Mouse (Mus musculus): Measurements from ENCODE around the gene Nek2. TPM values are rescaled to one million over a fixed set of nuclear protein-coding genes. Genes with fewer than 3 reads are reported as not detected.

Gene Nek2
- polyA plus RNA-seq, 1 experiment from 2014 or later, result 27.2 TPM

DNA sequence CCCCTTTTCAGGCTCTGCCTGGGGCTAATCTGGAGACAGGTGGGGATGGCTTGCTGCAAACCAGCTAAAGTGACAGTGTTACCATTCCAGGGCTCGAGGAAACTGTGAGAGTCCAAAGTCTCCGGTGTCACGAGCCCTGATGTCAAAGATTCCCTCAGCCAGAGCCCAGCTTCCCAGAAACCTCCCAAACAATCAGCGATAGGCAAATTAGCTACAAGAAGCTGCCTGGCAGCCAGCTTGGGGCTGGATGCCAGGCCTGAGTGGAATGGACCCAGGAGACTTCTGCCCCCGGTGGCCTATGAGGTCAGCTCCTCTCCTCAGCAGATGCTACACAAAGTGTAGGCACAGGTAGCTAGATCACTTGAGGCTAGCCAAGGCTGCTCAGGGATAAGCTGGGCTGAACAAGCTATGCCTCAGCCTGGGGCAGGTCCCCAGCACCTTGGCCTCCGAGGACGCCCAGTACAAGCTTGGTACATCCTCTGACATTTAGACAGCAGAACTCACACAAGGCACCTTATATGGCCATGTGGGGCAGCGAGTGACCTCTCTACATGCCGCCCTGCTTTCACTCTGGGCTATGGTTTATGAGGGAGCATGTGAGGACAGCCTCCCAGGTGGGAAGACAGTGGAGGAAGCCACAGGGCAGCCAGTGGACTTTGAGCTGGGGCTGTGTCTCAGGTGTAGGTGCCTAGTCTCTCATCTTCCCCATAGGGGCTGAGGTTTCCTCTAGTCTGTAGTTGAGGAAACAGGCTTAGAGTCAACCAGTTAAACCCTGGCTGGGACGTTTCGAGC, 19.7 kb downstream of the Nek2 start:
- Histone ChIP-seq H3K9me3 (replicated peaks; ENCODE audit: control insufficient read depth, low read length) (no peaks in the 10 kb centered on the region), H3K27ac (ENCODE audit: low read length) (no peak overlapping the region), H3K4me1 (ENCODE audit: control insufficient read depth, low read depth, low read length) (peaks cover 20% of the 10 kb centered on the region), H3K36me3 (ENCODE audit: control insufficient read depth, insufficient read depth) (no peaks in the 10 kb centered on the region), H3K4me2 (ENCODE audit: low read depth, low read length) (no peak overlapping the region), H3K4me3 (ENCODE audit: low read depth, low read length) (no peak overlapping the region), H3K9ac (ENCODE audit: low read depth, low read length) (no peak overlapping the region), H3K27me3 (ENCODE audit: control insufficient read depth, insufficient read depth, low read depth, low read length) (0 out of 2 replicates have a peak, but pooled peaks cover 2% of the 10 kb centered on the region)
- no peak for ATAC-seq (ENCODE audit: low read depth)
- 68% methylated on average over 11 of the region's 11 CpGs for WGBS (ENCODE audit: insufficient replicate concordance)

DNA sequence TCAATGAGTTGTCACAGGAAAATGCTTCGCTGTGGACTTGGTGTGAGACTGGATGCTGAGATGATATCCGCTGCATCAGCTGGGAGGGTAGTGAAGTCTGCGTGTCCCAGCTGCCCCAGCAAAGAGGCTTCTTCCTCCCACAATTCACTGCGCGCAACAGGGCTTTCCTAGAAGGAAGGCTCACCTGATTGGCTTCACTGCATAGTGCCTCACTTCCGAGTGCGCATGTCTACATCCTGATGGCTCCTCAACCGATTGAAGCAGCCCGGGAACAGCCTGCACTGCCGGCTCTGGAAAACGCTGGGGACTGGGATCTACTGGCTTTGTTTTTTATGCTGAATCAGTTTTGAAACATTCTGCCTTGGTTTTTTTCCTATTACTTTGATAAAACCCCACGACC, 21.0 kb downstream of the Nek2 start:
- no peak for ATAC-seq (ENCODE audit: low read depth)
- no peak overlapping the region for H3K27ac ChIP-seq (ENCODE audit: low read length)
- 73% methylated on average over 12 of the region's 12 CpGs for WGBS (ENCODE audit: insufficient replicate concordance)
- 0 out of 2 replicates have a peak, but pooled peaks cover 2% of the 10 kb centered on the region for H3K27me3 ChIP-seq (ENCODE audit: control insufficient read depth, insufficient read depth, low read depth, low read length)
- no peak overlapping the region for H3K9ac ChIP-seq (ENCODE audit: low read depth, low read length)
- H3K4me1 ChIP-seq (ENCODE audit: control insufficient read depth, low read depth, low read length), result peaks cover 20% of the 10 kb centered on the region
- no peaks in the 10 kb centered on the region for H3K36me3 ChIP-seq (ENCODE audit: control insufficient read depth, insufficient read depth)
- H3K4me2 ChIP-seq (ENCODE audit: low read depth, low read length), result no peak overlapping the region
- no peaks in the 10 kb centered on the region for H3K9me3 ChIP-seq (replicated peaks; ENCODE audit: control insufficient read depth, low read length)
- H3K4me3 ChIP-seq (ENCODE audit: low read depth, low read length), result no peak overlapping the region

DNA sequence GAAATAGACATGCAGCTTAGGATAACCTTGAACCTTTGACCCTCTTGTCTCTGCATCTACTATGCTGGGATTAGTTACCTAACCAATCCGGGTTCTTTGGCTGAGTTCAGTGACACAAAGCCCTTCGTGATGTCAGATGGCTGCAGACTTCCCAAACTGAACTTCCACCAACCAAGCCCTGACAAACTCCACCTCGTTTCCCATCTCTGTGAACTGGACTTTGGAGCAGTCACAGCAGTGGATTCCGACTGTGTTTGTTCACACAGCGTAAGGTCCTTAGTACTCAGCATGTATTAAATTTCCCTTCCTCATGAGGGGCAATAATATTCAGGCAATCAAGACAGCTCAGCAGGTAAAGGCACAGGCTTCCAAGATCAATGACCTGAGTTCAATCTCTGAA, 25.4 kb downstream of the Nek2 start:
- H3K4me2 ChIP-seq (ENCODE audit: low read depth, low read length), result no peak overlapping the region
- no peak overlapping the region for H3K4me3 ChIP-seq (ENCODE audit: low read depth, low read length)
- no peak overlapping the region for H3K27ac ChIP-seq (ENCODE audit: low read length)
- H3K9me3 ChIP-seq (replicated peaks; ENCODE audit: control insufficient read depth, low read length), result no peaks in the 10 kb centered on the region
- no peaks in the 10 kb centered on the region for H3K4me1 ChIP-seq (ENCODE audit: control insufficient read depth, low read depth, low read length)
- WGBS (ENCODE audit: insufficient replicate concordance), result 56% methylated on average over 5 of the region's 5 CpGs
- 0 out of 2 replicates have a peak, but pooled peaks cover 2% of the 10 kb centered on the region for H3K27me3 ChIP-seq (ENCODE audit: control insufficient read depth, insufficient read depth, low read depth, low read length)
- no peaks in the 10 kb centered on the region for H3K36me3 ChIP-seq (ENCODE audit: control insufficient read depth, insufficient read depth)
- ATAC-seq (ENCODE audit: low read depth), result peak; percentile 60
- H3K9ac ChIP-seq (ENCODE audit: low read depth, low read length), result no peak overlapping the region

DNA sequence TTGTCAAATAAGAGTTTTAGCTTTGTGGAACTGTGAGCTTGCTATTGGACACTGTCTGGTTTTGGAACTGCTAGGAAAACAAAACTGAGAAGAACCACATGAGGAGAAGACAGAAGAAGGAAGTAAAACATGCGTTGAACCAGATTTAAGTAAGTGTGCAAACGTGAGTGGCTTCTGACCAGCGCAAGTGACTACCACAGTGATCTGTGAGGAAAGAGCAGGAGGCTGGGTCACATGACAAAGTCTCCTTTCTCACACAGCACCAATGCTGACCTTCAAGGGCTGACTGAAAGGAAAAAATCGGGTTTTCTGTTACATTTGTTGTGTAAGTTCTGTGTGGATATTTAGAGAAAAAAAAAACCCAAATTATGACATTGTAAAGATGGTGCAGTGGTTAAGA, 28.3 kb downstream of the Nek2 start:
- H3K9me3 ChIP-seq (replicated peaks; ENCODE audit: control insufficient read depth, low read length), result no peaks in the 10 kb centered on the region
- H3K27ac ChIP-seq (ENCODE audit: low read length), result no peak overlapping the region
- H3K27me3 ChIP-seq (ENCODE audit: control insufficient read depth, insufficient read depth, low read depth, low read length), result no peaks in the 10 kb centered on the region
- no peak overlapping the region for H3K4me2 ChIP-seq (ENCODE audit: low read depth, low read length)
- ATAC-seq (ENCODE audit: low read depth), result no peak
- H3K9ac ChIP-seq (ENCODE audit: low read depth, low read length), result no peak overlapping the region
- no peaks in the 10 kb centered on the region for H3K36me3 ChIP-seq (ENCODE audit: control insufficient read depth, insufficient read depth)
- 25% methylated on average over 4 of the region's 4 CpGs for WGBS (ENCODE audit: insufficient replicate concordance)
- H3K4me3 ChIP-seq (ENCODE audit: low read depth, low read length), result no peak overlapping the region
- peaks cover 15% of the 10 kb centered on the region for H3K4me1 ChIP-seq (ENCODE audit: control insufficient read depth, low read depth, low read length)

DNA sequence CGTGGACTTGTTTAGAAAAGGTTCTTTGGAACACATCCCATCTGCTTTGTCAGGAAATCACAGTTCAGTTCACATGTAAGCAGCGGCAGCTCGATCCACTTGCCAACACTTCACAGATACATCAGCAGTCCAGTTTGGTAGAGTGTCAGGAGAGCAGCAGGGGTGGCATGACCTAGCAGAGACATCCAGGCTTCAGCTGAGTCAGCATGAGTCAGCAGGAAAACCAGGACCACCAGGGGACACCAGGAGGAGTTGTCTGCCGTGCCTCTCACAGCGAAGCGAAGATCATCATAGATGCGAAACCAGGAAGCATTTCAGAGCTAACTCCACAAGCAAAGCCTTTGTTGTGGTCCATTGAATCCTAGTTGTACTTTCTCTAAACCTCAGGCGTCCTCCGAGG, 32.2 kb downstream of the Nek2 start:
- H3K9ac ChIP-seq (ENCODE audit: low read depth, low read length), result no peak overlapping the region
- no peak overlapping the region for H3K4me2 ChIP-seq (ENCODE audit: low read depth, low read length)
- peaks cover 38% of the 10 kb centered on the region for H3K4me1 ChIP-seq (ENCODE audit: control insufficient read depth, low read depth, low read length)
- WGBS (ENCODE audit: insufficient replicate concordance), result 64% methylated on average over 9 of the region's 9 CpGs
- no peaks in the 10 kb centered on the region for H3K9me3 ChIP-seq (replicated peaks; ENCODE audit: control insufficient read depth, low read length)
- no peaks in the 10 kb centered on the region for H3K27me3 ChIP-seq (ENCODE audit: control insufficient read depth, insufficient read depth, low read depth, low read length)
- no peak overlapping the region for H3K4me3 ChIP-seq (ENCODE audit: low read depth, low read length)
- H3K36me3 ChIP-seq (ENCODE audit: control insufficient read depth, insufficient read depth), result no peaks in the 10 kb centered on the region
- peak overlapping the region; percentile 25; the same call in 1 of the 2 replicates for H3K27ac ChIP-seq (ENCODE audit: low read length)
- ATAC-seq (ENCODE audit: low read depth), result 0 out of 2 replicates have a peak, but pooled peaks have one; percentile 10

DNA sequence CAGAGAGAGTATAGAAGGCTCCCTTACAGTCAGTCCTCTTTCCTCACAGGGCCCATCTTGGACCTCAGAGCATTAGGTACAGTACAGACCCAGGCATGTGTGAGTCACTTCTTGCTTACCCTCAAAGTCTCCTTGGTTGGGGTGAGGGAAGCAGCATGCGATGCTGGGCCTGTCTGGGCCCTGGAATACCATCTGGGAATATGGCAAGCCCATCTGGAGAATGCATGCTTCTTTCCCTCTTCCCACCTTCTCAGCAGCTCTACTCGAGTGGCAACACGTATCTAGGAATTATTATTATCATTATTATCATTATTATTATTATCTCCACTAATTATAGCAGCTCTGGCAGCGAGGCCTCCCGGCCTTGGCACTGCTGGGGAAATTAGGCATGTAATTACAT, 33.5 kb downstream of the Nek2 start:
- peaks cover 38% of the 10 kb centered on the region for H3K4me1 ChIP-seq (ENCODE audit: control insufficient read depth, low read depth, low read length)
- ATAC-seq (ENCODE audit: low read depth), result no peak
- peak overlapping the region; percentile 67 for H3K4me2 ChIP-seq (ENCODE audit: low read depth, low read length)
- no peaks in the 10 kb centered on the region for H3K36me3 ChIP-seq (ENCODE audit: control insufficient read depth, insufficient read depth)
- H3K27ac ChIP-seq (ENCODE audit: low read length), result peak overlapping the region; percentile 91
- peak overlapping the region; percentile 46 for H3K9ac ChIP-seq (ENCODE audit: low read depth, low read length)
- 50% methylated on average over 5 of the region's 5 CpGs for WGBS (ENCODE audit: insufficient replicate concordance)
- H3K4me3 ChIP-seq (ENCODE audit: low read depth, low read length), result no peak overlapping the region
- no peaks in the 10 kb centered on the region for H3K9me3 ChIP-seq (replicated peaks; ENCODE audit: control insufficient read depth, low read length)
- H3K27me3 ChIP-seq (ENCODE audit: control insufficient read depth, insufficient read depth, low read depth, low read length), result no peaks in the 10 kb centered on the region

DNA sequence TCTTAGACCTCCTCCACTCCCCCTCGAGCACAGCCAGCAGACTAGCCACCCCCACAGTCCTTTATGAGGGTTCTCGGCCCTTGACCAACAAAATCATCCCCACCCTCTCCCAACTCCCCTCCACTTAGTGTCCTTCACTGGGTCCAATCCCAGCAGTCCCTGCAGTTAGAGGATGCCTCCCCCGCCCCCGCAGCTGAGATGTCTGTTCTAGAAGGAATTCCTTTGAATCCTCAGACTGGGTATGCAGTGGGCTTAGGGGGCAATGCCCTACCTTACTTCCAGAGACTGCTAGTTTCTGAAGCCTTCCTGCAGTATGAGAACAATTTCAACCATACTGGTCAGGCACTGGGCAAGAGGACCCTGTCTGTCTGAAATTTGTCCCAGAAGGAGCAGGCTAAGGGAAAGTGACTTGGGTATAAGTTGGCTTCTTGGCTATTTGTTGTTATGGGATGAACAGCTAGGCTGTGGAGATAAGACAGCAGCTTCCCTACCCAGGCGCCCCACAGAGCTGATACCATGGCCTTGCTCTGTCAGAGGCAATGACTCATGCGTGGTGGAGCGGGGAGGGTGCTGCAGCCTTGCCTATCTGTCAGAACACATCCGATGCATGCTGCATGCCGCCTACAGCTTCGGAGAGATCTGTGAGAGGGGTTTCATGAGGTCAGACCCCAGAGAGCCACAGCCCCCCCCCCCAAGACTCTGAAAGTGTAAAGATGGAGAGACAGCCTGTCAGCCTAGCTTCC, 34.1 kb downstream of the Nek2 start:
- peak; percentile 100 for ATAC-seq (ENCODE audit: low read depth)
- Histone ChIP-seq H3K4me2 (ENCODE audit: low read depth, low read length) (peak overlapping the region; percentile 67), H3K4me1 (ENCODE audit: control insufficient read depth, low read depth, low read length) (peaks cover 38% of the 10 kb centered on the region), H3K27me3 (ENCODE audit: control insufficient read depth, insufficient read depth, low read depth, low read length) (no peaks in the 10 kb centered on the region), H3K4me3 (ENCODE audit: low read depth, low read length) (peak overlapping the region; percentile 33; the same call in 1 of the 2 replicates), H3K36me3 (ENCODE audit: control insufficient read depth, insufficient read depth) (no peaks in the 10 kb centered on the region), H3K9me3 (replicated peaks; ENCODE audit: control insufficient read depth, low read length) (no peaks in the 10 kb centered on the region), H3K27ac (ENCODE audit: low read length) (peak overlapping the region; percentile 92), H3K9ac (ENCODE audit: low read depth, low read length) (peak overlapping the region; percentile 47)
- 24% methylated on average over 10 of the region's 10 CpGs for WGBS (ENCODE audit: insufficient replicate concordance)

DNA sequence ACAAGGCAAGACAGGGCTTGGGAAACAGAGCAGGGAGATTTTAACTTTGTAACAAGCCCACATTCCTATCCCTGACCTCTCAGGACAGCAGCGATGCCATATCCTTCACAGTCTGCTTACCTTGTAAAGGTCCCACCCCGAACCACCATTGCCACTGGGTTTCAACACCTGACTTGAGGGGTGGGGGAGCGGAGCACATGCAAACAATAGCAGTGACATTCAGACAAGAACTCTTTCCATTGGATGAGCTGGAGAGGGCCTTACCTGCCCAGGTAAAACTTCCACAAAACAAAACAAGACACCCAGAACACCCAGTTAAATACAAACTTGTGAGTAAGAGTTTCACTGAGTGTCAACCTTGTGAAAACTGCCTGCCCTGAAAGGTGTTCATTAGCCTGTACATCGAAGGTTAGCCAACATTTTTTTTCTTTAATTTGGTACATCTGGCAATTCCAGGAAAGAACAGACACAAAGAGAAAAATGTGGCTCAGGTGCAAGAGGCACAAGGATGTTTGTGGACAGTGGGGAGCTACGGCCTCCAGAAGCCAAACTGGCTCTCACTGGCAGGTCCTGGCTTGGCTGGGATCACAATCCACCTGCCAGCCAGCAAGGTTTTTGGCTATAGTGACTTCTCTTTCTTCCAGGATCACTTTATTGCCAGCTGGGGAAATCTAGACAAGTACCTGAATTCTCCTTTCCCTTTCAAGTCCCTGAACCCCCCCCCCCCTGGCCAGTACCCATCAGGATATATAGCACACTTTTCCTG, 35.8 kb downstream of the Nek2 start:
- H3K36me3 ChIP-seq (ENCODE audit: control insufficient read depth, insufficient read depth), result no peaks in the 10 kb centered on the region
- no peaks in the 10 kb centered on the region for H3K9me3 ChIP-seq (replicated peaks; ENCODE audit: control insufficient read depth, low read length)
- WGBS (ENCODE audit: insufficient replicate concordance), result 77% methylated on average over 5 of the region's 5 CpGs
- no peak overlapping the region for H3K4me2 ChIP-seq (ENCODE audit: low read depth, low read length)
- no peak overlapping the region for H3K4me3 ChIP-seq (ENCODE audit: low read depth, low read length)
- no peak overlapping the region for H3K9ac ChIP-seq (ENCODE audit: low read depth, low read length)
- no peak for ATAC-seq (ENCODE audit: low read depth)
- H3K27ac ChIP-seq (ENCODE audit: low read length), result peak overlapping the region; percentile 92
- no peaks in the 10 kb centered on the region for H3K27me3 ChIP-seq (ENCODE audit: control insufficient read depth, insufficient read depth, low read depth, low read length)
- peaks cover 38% of the 10 kb centered on the region for H3K4me1 ChIP-seq (ENCODE audit: control insufficient read depth, low read depth, low read length)
